Mouse (Mus musculus): Measurements from ENCODE around the gene Ofcc1. TPM values are rescaled to one million over a fixed set of nuclear protein-coding genes. Genes with fewer than 3 reads are reported as not detected.

Gene Ofcc1
- polyA plus RNA-seq, 1 experiment, result 0.03 TPM

- Histone ChIP-seq H3K27ac (ENCODE audit: insufficient read depth, low read depth, low read length) (no peak overlapping the region), H3K36me3 (ENCODE audit: control insufficient read depth, insufficient read depth, low read length) (no peaks in the 10 kb centered on the region), H3K27me3 (replicated peaks; ENCODE audit: control insufficient read depth, insufficient read depth, low read length) (no peaks in the 10 kb centered on the region), H3K4me1 (ENCODE audit: control insufficient read depth, insufficient read depth, low read length) (no peaks in the 10 kb centered on the region), H3K4me3 (ENCODE audit: insufficient read depth, low read depth, low read length) (no peak overlapping the region)
- WGBS, result 38% methylated on average over 5 of the region's 5 CpGs
- TF ChIP-seq CTCF (conservative IDR thresholded peaks at IDR 0.05; ENCODE audit: insufficient read depth, insufficient read length, low read depth, low read length) (no peak), POLR2A (IDR thresholded peaks at IDR 0.05; ENCODE audit: low read depth, low read length) (no peak)
- peak; percentile 24 for DNase-seq
Measured at GRCm38 (mm10) chr13:39956017-39956416, 405.2 kb downstream of the Ofcc1 start.
